Mouse (Mus musculus) frontal cortex, adult 2 months (tissue): ENCODE measurements around the gene Efna1. TPM values are rescaled to one million over a fixed set of nuclear protein-coding genes. Genes with fewer than 3 reads are reported as not detected.

ENCODE experiments used
- DNase-seq, 2 experiments: peaks; one replicate each; pipeline ENCODE4 v3.0.0; 2022; ENCODE audit warnings: low spot score in 1 of 2; ENCODE audit errors: extremely low spot score in 1 of 2
- polyA plus RNA-seq: library from polyadenylated mRNA; depleted of rRNA; stranded (reverse); fragments of >200 nt; gene quantifications from 2 replicates; pipeline ENCODE4 v1.2.3, GENCODE M21; 2012; rRNA removed

Efna1 gene
- polyA plus RNA-seq: 7.3 and 7.9 TPM in 2 replicates

GRCm38 (mm10) chr3:89280606-89281511 is at the start of gene Efna1:
Gene Efna1, minus strand, starts transcription at chr3:89281142.
- DNase-seq: no peak

DNA sequence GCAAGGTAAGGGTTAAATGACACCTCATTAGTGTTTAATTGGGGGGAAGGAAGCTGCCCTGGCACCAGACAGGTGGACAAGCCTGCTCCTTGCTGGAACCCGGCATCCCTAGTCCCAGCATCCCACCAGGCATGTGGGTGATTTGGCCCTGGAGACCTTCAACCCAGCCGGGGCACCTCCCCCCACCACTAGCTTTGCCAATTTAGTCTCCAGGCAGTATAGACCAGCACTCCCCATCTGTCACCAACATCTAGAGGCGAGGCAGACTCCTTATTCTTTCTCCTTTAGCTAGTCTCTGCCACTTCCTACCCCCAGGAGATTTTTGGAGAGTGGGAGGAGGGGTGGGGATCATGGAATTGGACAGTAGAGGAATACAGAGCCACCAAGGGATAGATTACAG is 49.4 kb upstream of the Efna1 start:
- DNase-seq: no peak

- no peak for DNase-seq
Observed at GRCm38 (mm10) chr3:89328623-89329022, 47.7 kb upstream of the Efna1 start.

- no peak for DNase-seq
Observed at GRCm38 (mm10) chr3:89327371-89327870, 46.5 kb upstream of the Efna1 start.

GRCm38 (mm10) chr3:89325882-89326281 is 44.9 kb upstream of the Efna1 start:
- no peak for DNase-seq

DNA sequence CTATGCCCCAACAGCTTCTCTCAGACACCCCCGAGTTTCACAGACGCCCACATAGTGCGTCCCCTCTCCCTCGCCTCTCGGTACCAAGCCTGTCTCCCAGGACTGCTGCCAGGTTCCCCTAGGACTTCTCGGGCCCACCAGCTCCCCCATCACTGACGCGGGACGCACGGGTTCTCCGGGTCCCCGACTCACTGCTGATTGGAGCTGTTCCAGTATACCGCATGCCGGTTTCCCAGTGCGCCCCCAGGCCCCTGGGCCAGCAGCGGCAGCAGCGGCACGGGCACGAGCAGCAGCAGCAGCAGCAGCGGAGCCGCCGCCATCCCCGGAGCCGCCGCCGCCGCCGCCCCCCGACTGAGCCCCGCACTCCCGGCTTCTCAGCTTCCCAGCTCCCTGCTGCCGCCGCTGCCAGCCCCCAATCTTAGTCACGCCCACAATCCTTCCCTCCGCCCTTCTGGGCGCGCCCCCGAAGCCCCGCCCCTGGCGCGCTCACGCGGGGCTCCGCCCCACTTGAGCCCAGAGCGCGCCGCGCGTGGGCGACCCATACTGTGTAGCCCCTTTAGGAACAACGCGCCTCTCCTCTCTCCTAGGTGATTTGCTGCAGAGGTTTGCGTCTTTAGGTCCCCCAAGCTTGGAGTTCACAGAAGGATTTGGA is 41.7 kb upstream of the Efna1 start, which contains the start of gene Efna3:
TSS of gene Efna3 (minus strand) at position 452 of the 652 bp plus-strand sequence.
- DNase-seq: peak; percentile 72 to 91

DNA sequence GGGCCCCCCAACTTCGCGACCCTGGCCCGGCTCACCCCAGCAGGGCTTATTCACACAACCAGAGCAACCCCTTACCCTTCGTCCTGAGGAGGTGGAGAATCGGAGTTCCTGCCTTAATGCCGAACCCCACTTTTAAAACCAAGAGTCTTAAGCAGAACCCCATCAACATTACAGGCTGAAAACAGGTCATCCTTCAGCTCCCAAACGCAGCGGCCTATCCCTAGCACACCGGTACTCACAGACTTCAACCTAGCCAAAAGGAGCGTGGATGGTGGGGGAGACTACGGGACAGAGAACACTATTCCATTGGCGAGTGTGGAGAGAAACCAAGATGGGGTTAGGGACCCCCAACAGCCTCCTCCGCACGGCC is 41.2 kb upstream of the Efna1 start:
- peak in 1 of 2 experiments; percentile 44 for DNase-seq

DNA sequence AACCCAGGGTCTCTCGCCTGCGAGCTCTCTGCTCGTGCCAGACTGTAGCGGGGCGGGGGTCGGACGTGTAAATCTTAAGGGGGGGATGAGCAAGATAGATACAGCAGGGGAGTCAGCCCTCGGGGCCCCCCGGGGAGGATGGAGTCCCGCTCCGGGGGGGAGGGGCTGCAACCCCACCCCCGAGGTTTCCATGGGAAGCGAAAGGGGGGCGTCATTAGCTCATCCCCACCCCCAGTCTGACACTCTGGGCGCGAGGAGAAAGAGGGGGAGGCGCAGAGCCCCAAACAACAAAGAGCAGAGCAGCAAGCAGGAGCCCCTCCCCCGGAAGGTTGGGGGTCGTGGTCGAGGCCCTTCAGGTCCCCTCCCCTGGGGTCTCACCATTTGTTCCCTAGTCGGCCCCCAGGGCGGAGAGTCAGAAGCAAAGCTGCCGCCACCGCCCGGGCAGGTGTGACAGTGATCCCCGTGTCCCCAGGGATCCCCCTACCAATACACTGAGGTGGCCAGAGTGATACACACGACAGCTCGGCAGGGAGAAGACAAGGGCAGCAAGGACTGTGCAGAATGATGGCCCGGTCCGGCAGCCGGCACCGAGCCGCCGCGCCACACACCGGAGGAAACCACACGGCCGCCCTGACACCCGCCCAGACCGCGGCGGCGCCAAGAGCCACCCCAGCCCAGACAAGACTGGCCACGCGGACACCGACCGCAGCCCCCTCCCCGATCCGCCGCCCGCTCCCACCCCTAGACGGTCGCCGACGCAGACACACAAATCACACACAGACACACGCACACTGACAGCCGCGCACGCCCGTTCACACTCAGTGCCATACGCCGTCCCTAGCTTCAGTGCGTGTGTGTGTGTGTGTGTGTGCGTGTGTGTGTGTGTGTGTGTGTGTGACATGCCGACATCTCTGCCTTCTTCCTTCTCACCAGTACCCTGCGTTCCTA is 40.5 kb upstream of the Efna1 start:
- peak in 1 of 2 experiments; percentile 45 for DNase-seq

DNA sequence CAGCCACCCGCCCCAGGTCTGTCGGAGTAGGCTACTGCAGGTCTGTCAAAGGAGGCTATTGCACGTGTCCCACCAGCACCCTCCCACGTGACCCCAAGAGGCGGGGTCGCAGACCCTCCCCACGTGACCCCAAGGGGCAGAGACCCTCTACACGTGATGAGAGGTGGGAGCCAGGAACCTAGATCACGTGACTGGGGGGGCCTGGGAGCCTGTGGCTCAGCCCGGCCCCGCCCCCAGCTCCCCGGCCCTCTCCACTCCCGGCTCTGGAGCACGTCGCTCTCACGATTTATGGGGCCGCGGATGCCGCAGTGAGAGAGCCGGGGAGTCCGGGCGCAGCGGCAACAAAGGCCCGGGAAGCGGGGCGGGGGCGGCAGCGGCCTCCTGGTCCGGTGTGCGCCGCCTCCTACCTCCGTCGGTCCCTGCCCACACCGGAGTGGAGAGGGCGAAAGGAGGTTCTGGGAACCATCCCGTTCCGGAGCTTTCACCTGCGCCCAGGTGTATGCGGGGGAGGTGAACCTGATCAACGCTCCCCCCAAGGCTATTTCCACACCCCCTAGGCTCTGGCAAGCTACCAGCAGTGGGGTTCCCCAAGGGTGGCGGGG is 39.7 kb upstream of the Efna1 start:
- DNase-seq: peak in 1 of 2 experiments; percentile 53

DNA sequence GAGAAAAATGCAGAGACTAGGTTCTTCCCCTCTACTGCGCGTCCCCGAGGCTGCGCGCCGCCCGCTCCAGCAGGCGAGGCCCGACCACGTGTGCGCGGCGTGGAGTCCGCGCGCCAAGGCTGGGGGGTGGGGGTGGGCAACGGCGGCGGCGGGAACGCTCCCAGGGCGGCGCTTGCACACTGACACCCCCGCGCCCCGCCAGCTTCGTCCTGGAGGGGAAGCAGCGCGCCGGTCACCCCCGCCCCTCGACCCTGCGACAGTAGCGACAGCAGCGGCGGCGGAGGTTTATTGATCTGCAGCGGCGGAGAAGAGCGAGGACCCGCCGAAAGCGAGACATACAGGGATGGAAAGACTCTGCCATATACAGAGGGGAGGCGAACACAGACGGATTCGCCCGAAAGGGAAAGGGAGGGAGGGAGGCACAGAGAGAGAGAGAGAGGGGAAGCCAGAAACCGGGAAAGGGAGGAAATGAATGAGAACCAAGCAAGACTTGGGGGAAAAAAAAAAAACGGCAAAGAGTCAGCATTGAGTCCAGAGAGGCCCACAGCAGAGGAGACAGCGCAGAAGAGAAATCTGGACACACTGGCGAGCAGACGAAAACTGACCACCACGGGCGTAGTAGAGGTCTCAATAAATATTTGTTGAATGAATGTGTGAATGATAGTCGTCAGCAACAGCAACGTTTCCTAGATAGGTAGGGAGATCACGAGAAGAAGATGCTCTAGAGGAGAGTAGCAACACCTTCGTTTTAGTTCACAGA is 38.8 kb upstream of the Efna1 start:
- peak in 1 of 2 experiments; percentile 42 for DNase-seq

- DNase-seq: no peak
Observed at GRCm38 (mm10) chr3:89318971-89319590, 38.1 kb upstream of the Efna1 start.

- DNase-seq: no peak
Observed at GRCm38 (mm10) chr3:89318316-89318715, 37.4 kb upstream of the Efna1 start.

DNA sequence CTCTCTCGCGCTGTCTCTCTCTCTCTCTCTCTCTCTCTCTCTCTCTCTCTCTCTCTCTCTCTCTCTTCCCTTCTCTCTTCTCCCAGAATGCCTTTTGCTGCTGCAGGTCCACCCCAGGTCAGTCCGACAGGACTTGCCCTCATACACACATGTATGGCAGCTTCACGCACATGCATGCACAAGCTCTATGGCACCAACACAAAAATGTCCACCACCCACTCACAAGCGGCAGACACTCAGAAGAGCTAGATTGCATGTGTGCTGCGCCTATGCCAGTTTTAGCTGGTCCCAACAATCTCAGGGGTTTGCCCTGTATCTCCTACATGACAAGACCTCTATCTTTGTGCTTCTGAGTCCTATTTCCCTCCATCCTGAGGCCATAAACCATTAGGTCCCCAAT is 36.3 kb upstream of the Efna1 start:
- peak in 1 of 2 experiments; percentile 42 for DNase-seq

- DNase-seq: peak; percentile 82 to 96
Observed at GRCm38 (mm10) chr3:89316833-89317232, 35.9 kb upstream of the Efna1 start.

GRCm38 (mm10) chr3:89315930-89316831 is 35.2 kb upstream of the Efna1 start:
- DNase-seq: peak in 1 of 2 experiments; percentile 45

- DNase-seq: peak in 1 of 2 experiments; percentile 90
Observed at GRCm38 (mm10) chr3:89315195-89315929, 34.4 kb upstream of the Efna1 start.

DNA sequence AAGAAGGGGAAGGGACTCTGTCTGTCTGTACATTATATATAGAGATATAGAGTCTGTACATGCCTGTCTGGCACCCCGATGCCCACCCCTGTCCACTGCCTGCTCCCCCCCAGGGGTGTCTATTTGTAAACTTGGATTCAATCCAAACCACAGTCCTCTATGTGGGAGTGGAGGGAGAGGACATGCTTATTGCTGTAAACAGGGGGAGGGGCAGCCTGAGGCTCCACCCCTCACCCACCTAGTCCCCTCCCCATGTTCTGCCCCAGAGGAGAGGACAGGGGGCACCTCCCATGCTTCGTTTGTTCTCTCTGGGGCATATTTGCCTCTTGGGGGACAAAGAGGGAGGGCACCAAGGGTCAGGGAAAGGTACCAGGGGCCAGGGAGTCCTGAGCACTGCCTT is 33.8 kb upstream of the Efna1 start:
- DNase-seq: no peak
